Mouse (Mus musculus): ENCODE measurements at regions not wholly inside any gene's neighbourhood (a gene's known extent, or its start where the extent isn't known, plus 50 kb on each side); places are given as distances from the start of the nearest gene placed in this dataset.

DNA sequence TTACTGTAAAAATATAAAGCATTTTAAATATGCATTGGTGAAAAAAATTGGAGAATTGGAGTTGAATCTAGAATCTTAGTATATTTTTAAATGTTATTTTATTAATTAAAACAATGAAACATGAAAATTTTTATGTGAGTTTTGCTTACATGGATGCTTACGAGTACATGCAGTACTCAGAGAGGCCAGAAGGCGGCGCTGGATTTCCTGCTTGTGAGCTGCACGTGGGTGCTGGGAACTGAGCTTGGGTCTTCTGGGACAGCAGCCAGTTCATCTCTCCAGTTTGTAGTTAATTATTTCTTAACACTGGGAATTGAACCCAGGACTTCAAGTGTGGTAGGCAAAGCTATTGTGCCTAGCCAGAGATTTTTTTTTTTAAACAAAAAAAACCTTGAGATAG lies 85.5 kb downstream of the Zfp281 start:
- 72% methylated on average over 4 of the region's 4 CpGs for WGBS
- no peak for ATAC-seq
- no peaks in the 10 kb centered on the region for H3K27me3 ChIP-seq (replicated peaks; ENCODE audit: control insufficient read depth, insufficient read depth, low read length)

DNA sequence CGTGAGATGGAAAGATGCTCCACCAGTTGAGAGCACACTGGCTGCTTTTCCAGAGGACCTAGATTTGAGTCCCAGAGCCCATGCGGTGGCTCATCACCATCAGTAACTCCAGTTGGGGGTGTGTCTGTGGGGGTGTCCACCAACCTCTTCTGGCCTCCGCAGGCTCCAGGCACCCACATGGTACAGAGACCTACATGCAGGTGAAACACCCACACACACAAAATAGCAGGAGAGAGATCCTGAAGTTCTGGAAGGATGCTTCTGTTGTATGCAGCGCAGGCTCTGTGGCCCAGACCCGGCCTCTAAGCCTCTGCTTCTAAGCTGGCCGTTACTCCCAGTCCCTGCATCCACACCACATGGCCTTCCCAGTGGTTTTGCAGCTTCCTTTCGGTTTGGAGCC lies 86.5 kb downstream of the Zfp281 start:
- H3K9me3 ChIP-seq (ENCODE audit: control insufficient read depth, low read length) = no peaks in the 10 kb centered on the region
- no peaks in the 10 kb centered on the region for H3K27me3 ChIP-seq (replicated peaks; ENCODE audit: control insufficient read depth, insufficient read depth, low read length)
- H3K9ac ChIP-seq (ENCODE audit: low read depth, low read length) = no peak overlapping the region
- H3K27ac ChIP-seq (ENCODE audit: low read length) = no peak overlapping the region
- H3K4me1 ChIP-seq (ENCODE audit: control insufficient read depth, insufficient read depth, low read length) = no peaks in the 10 kb centered on the region
- no peaks in the 10 kb centered on the region for H3K36me3 ChIP-seq (ENCODE audit: control insufficient read depth, insufficient read depth, low read length)
- 81% methylated on average over 7 of the region's 7 CpGs for WGBS
- H3K4me2 ChIP-seq (ENCODE audit: low read depth, low read length) = no peak overlapping the region
- ATAC-seq = no peak
- no peak overlapping the region for H3K4me3 ChIP-seq (ENCODE audit: low read length)

More for the DNA sequence above, 85.5 kb downstream of the Zfp281 start:
- Histone ChIP-seq H3K9me3 (ENCODE audit: control insufficient read depth, low read length) (no peaks in the 10 kb centered on the region), H3K27ac (ENCODE audit: low read length) (no peak overlapping the region), H3K4me2 (ENCODE audit: low read depth, low read length) (no peak overlapping the region), H3K4me1 (ENCODE audit: control insufficient read depth, insufficient read depth, low read length) (no peaks in the 10 kb centered on the region), H3K9ac (ENCODE audit: low read depth, low read length) (no peak overlapping the region), H3K36me3 (ENCODE audit: control insufficient read depth, insufficient read depth, low read length) (no peaks in the 10 kb centered on the region), H3K4me3 (ENCODE audit: low read length) (no peak overlapping the region)

DNA sequence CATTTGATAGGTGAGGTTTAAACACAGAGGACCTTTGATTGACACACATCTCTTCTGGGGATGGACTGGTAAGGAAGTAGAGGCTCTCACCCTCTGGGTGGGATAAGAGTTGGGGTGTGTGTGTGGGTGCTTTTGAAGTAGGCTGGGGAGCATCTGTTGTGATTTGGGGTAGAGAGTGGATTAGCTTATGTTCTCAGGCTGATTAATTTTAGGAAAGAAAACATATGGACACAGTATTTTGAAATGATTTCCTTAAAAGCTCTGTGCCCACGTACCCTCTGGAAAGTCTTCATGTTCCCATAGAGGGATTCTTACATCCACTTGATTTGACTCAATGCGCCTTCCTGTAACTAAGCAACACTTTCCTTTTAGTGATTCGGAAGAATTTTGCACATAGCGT lies 89.4 kb downstream of the Zfp281 start:
- Histone ChIP-seq H3K9ac (ENCODE audit: low read depth, low read length) (no peak overlapping the region), H3K4me1 (ENCODE audit: control insufficient read depth, insufficient read depth, low read length) (peaks cover 9% of the 10 kb centered on the region), H3K27ac (ENCODE audit: low read length) (no peak overlapping the region), H3K4me3 (ENCODE audit: low read length) (no peak overlapping the region), H3K36me3 (ENCODE audit: control insufficient read depth, insufficient read depth, low read length) (no peaks in the 10 kb centered on the region), H3K27me3 (replicated peaks; ENCODE audit: control insufficient read depth, insufficient read depth, low read length) (no peaks in the 10 kb centered on the region), H3K4me2 (ENCODE audit: low read depth, low read length) (no peak overlapping the region), H3K9me3 (ENCODE audit: control insufficient read depth, low read length) (no peaks in the 10 kb centered on the region)
- ATAC-seq = no peak
- WGBS = 72% methylated on average over 4 of the region's 4 CpGs

DNA sequence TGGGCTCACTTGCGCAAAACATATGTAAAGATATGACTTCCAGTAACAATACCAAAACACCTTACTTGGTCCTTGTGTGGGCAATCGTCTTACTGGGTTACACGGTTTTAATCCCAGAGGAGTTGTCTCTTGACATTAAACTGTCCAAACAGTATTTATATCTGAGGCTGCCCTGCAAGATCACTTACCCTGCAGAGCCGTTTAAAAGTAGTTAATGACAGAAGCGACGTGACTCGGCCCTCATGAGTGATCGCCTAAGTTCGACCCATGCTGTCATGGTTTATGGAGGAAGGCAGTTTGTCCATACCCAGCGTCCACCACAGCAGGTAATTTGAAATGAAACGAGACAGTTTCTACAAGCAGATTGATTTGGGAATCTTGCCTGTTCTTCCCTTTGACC lies 90.3 kb downstream of the Zfp281 start:
- WGBS = 66% methylated on average over 11 of the region's 11 CpGs

DNA sequence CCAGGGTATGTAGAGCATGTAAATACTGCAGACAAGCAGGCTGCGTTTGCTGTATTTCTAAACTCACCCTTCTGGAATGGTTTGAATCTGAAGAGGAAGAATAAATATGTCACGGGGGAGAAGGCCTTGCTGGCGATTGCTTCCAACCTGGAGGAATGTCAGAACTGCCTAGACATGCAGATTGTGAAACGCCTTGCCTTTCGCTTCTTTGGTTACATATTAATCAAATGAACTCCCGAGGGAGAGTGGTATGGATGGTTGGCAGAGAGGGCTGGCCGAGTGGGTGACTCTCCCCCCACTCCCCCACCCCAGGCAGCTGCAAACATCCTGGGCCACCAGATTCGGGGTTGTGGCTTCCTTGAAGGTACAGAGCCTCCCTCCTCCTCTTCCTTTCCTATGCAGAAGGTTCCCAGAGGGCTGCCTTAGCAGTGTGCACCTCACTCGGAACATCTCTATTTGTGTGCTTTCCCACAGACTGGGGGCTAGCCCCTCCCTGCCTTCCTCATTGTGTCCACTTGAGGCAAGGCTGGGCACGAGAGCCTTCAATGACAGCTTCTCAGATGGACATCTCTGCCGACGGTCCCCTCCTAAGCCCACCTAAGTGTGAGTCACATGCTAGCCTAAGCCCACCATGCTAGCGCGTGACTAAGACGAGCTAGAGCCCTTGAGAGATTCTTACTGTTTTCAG lies 93.3 kb downstream of the Zfp281 start:
- peak overlapping the region; percentile 18 for H3K4me3 ChIP-seq (ENCODE audit: low read length)
- peak; percentile 92 for ATAC-seq
- 0 out of 2 replicates have a peak overlapping the region, but pooled peaks have one; percentile 4 for H3K27ac ChIP-seq (ENCODE audit: low read length)
- peaks cover 9% of the 10 kb centered on the region for H3K4me1 ChIP-seq (ENCODE audit: control insufficient read depth, insufficient read depth, low read length)
- H3K27me3 ChIP-seq (replicated peaks; ENCODE audit: control insufficient read depth, insufficient read depth, low read length) = no peaks in the 10 kb centered on the region
- 33% methylated on average over 15 of the region's 15 CpGs for WGBS
- H3K4me2 ChIP-seq (ENCODE audit: low read depth, low read length) = peak overlapping the region; percentile 41
- H3K9me3 ChIP-seq (ENCODE audit: control insufficient read depth, low read length) = no peaks in the 10 kb centered on the region
- H3K9ac ChIP-seq (ENCODE audit: low read depth, low read length) = no peak overlapping the region
- no peaks in the 10 kb centered on the region for H3K36me3 ChIP-seq (ENCODE audit: control insufficient read depth, insufficient read depth, low read length)

More for the DNA sequence above, 90.3 kb downstream of the Zfp281 start:
- H3K36me3 ChIP-seq (ENCODE audit: control insufficient read depth, insufficient read depth, low read length) = no peaks in the 10 kb centered on the region
- H3K4me3 ChIP-seq (ENCODE audit: low read length) = no peak overlapping the region
- no peak overlapping the region for H3K4me2 ChIP-seq (ENCODE audit: low read depth, low read length)
- no peak overlapping the region for H3K9ac ChIP-seq (ENCODE audit: low read depth, low read length)
- no peak for ATAC-seq
- no peak overlapping the region for H3K27ac ChIP-seq (ENCODE audit: low read length)
- H3K27me3 ChIP-seq (replicated peaks; ENCODE audit: control insufficient read depth, insufficient read depth, low read length) = no peaks in the 10 kb centered on the region
- H3K4me1 ChIP-seq (ENCODE audit: control insufficient read depth, insufficient read depth, low read length) = peaks cover 9% of the 10 kb centered on the region
- H3K9me3 ChIP-seq (ENCODE audit: control insufficient read depth, low read length) = no peaks in the 10 kb centered on the region

DNA sequence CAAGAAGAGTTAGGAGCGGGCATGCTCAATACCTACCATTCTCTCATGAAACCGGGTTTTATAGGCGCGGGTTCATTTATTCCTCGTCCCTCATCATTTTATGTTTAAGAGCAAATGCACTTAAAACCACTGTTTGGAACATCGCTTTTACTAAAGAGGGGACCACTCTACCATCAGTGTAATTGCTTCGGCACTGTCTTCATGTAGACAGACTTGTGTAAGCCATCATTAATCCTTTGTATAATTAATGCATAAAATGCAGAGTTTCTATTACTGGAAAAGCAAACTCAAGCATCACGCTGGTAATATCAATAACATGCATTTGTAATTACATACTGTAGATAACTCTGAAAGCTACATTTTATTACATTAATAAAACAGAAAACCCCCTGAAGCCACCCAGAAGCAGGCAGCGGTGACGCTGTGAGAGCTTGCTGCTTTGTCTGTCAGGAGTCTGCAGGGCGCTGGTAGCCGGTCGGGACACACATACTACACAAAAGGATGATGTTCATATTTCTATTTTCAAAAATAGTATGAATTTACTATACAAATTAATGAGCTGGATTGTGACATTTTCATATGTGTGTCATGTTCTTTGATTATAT lies 99.2 kb downstream of the Zfp281 start:
- WGBS = 89% methylated on average over 13 of the region's 13 CpGs
- no peaks in the 10 kb centered on the region for H3K36me3 ChIP-seq (ENCODE audit: control insufficient read depth, insufficient read depth, low read length)

DNA sequence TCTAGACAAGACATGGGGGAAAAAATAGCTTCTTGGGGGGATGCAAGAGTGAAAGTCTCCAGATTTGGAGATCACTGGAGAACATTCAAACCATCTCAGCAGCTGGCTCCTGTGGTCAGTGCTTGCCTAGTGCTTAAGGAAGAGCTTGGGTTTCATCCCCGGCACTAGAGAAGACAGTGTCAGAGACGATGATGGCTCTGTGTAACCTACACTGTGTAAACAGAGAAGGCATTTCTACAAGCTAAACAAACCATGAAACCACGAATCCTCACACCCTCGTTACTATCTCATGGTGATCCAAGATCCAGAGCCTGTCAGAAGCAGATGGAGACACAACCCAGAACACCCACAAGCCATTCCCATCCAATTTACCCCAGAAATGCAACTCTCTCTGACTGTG lies 100.5 kb downstream of the Zfp281 start:
- no peak overlapping the region for H3K9ac ChIP-seq (ENCODE audit: low read depth, low read length)
- whole genome bisulfite sequencing = 38% methylated on average over 4 of the region's 4 CpGs
- ATAC-seq = no peak
- no peaks in the 10 kb centered on the region for H3K36me3 ChIP-seq (ENCODE audit: control insufficient read depth, insufficient read depth, low read length)
- no peaks in the 10 kb centered on the region for H3K27me3 ChIP-seq (replicated peaks; ENCODE audit: control insufficient read depth, insufficient read depth, low read length)
- H3K27ac ChIP-seq (ENCODE audit: low read length) = no peak overlapping the region
- H3K4me3 ChIP-seq (ENCODE audit: low read length) = no peak overlapping the region
- H3K4me1 ChIP-seq (ENCODE audit: control insufficient read depth, insufficient read depth, low read length) = no peaks in the 10 kb centered on the region
- no peak overlapping the region for H3K4me2 ChIP-seq (ENCODE audit: low read depth, low read length)
- H3K9me3 ChIP-seq (ENCODE audit: control insufficient read depth, low read length) = no peaks in the 10 kb centered on the region

More for the DNA sequence above, 99.2 kb downstream of the Zfp281 start:
- no peak for ATAC-seq
- H3K9ac ChIP-seq (ENCODE audit: low read depth, low read length) = no peak overlapping the region
- H3K4me1 ChIP-seq (ENCODE audit: control insufficient read depth, insufficient read depth, low read length) = no peaks in the 10 kb centered on the region
- no peak overlapping the region for H3K27ac ChIP-seq (ENCODE audit: low read length)
- H3K9me3 ChIP-seq (ENCODE audit: control insufficient read depth, low read length) = no peaks in the 10 kb centered on the region
- H3K4me2 ChIP-seq (ENCODE audit: low read depth, low read length) = no peak overlapping the region
- H3K4me3 ChIP-seq (ENCODE audit: low read length) = no peak overlapping the region
- H3K27me3 ChIP-seq (replicated peaks; ENCODE audit: control insufficient read depth, insufficient read depth, low read length) = no peaks in the 10 kb centered on the region

DNA sequence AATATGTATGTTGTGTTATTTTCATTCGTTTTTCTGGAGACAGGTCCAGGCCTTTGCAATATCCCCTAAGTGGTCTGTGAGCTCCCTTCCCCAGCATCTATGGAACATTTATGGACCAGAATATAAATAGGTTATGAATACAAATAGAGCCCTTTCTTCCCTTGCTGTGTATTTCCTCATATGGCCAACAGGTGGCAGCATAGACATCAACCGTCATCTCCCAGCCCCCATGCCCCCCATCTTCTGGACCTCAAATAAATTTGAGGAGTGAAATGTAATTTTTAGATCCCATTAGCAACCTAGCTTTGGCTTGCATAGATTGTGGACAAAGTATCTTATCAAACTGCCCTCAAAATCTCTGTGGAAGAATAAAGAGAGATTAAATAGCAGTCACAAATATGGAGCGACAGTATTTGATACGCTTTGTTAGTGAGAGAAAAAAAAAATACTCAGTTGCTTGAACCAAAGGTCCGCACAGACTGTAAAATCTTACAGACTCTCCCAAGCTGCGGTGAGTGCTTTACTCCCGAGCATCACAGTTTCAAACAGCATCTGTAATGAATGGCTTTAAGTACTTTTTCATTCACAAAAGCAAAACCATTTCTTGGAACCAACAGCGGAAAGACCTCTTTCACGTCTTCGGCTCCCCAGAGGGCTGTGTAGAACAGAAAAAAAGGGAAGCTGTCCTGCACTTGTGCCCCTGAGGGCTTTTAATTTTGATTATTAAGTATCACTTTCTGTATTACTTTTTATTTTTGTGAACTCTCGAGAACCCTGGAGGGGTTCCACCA lies 101.6 kb downstream of the Zfp281 start:
- no peak for ATAC-seq
- no peak overlapping the region for H3K4me3 ChIP-seq (ENCODE audit: low read length)

DNA sequence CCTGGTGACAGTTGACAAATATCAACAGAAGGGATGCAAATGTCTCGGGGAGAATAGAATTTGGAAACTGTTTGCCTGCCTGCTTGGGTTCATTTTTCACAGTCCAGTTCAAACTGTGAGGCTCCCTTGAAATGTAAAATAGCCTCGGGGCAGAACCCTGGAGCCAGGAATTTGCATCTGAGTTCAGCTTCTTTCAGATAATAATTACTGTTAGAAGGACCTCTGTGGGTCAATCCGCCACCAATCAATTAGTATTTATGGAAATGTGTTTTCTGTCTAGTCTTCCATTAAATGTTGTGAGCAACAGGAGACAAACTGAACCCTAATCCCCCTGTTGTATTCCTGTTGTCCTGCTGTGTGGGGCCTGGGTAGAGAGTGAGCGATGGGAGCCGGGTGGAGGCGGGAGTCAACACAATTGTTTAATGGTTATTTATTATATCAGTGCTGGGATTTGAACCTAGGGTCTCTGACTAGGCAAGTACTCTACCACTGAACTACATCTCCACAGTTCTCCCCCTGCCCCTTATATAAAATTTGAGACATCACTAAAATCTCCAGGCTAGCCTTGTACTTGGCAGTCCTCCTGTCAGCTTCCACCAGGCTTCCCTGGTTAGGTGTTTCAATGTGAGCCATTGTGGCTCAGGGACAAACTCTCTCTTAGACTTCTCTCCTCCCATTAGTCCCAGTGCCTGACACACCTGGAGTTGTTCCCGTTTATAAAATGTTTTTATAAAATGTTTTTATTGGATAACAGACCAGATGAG lies 103.3 kb downstream of the Zfp281 start:
- Histone ChIP-seq H3K9ac (ENCODE audit: low read depth, low read length) (no peak overlapping the region), H3K27ac (ENCODE audit: low read length) (no peak overlapping the region), H3K4me1 (ENCODE audit: control insufficient read depth, insufficient read depth, low read length) (no peaks in the 10 kb centered on the region), H3K36me3 (ENCODE audit: control insufficient read depth, insufficient read depth, low read length) (no peaks in the 10 kb centered on the region), H3K4me2 (ENCODE audit: low read depth, low read length) (no peak overlapping the region), H3K9me3 (ENCODE audit: control insufficient read depth, low read length) (no peaks in the 10 kb centered on the region), H3K4me3 (ENCODE audit: low read length) (no peak overlapping the region), H3K27me3 (replicated peaks; ENCODE audit: control insufficient read depth, insufficient read depth, low read length) (no peaks in the 10 kb centered on the region)
- 65% methylated on average over 7 of the region's 7 CpGs for WGBS
- ATAC-seq = no peak

More for the DNA sequence above, 101.6 kb downstream of the Zfp281 start:
- Histone ChIP-seq H3K9me3 (ENCODE audit: control insufficient read depth, low read length) (no peaks in the 10 kb centered on the region), H3K27me3 (replicated peaks; ENCODE audit: control insufficient read depth, insufficient read depth, low read length) (no peaks in the 10 kb centered on the region), H3K27ac (ENCODE audit: low read length) (no peak overlapping the region), H3K9ac (ENCODE audit: low read depth, low read length) (no peak overlapping the region), H3K4me2 (ENCODE audit: low read depth, low read length) (no peak overlapping the region), H3K4me1 (ENCODE audit: control insufficient read depth, insufficient read depth, low read length) (no peaks in the 10 kb centered on the region), H3K36me3 (ENCODE audit: control insufficient read depth, insufficient read depth, low read length) (no peaks in the 10 kb centered on the region)
- WGBS = 57% methylated on average over 11 of the region's 11 CpGs
